Mouse (Mus musculus): ENCODE data around the gene Pabpn1.
A peak's percentile ranks its signal among the peaks of the same experiment; 100 is the strongest.

The Pabpn1 gene

DNA sequence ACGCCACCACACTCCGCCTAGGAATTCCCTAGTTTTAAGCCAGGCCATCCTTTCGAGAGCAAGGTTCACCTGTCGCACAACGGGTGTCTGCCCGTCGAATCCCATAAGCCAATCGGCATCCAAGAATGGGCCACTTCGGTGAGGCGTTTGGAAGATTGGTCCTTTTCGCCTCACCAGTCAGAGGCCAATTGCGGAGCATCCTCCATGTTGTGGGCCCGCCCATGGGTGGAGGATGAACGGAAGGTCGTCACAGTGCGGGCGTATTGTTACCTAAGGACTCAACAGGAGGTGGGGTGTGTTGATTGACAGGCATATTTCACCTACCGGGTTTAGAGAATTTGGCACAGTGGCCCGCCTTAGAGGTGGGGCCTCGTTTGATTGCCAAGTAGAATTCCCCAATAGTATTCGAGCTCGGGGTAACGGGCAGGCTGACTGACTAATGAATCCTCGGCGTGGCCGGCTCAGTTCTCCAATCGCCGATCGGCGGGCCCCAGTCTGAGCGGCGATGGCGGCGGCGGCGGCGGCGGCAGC is 1.4 kb downstream of the Pabpn1 start:
- DNase-seq (ENCODE audit: low read depth, low spot score): peak; percentile 98

DNA sequence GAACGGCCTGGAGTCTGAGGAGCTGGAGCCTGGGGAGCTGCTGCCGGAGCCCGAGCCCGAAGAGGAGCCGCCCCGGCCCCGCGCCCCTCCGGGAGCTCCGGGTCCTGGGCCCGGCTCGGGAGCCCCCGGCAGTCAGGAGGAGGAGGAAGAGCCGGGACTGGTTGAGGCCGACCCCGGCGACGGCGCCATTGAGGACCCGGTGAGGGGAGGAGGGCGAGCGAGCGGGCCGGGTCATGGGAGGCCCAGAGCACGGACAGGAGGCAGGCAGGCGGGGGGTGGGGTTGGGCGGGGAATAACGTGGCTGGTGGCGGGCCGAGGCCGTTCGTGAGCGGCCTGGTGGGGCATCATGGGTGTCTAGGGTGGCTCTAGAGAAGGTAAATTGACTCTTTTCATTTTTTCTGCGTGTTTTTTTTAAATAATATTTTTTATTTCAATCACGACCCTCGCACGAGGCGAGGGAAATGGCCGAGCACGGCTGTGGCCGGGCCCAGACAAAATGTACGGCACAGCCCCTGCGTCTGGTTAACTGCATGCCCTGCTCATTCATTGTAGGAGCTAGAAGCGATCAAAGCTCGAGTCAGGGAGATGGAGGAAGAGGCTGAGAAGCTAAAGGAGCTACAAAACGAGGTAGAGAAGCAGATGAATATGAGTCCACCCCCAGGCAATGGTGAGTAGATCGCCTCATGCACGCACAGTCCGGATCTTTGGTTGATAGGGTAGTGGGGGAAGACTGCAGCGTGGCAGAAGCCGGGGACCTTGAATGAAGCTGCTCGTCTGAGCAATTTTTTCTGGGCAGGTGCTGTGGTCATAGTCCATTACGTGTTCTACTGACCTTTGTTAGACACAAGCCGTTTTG is 2.2 kb downstream of the Pabpn1 start:
- peak; percentile 41 for DNase-seq (ENCODE audit: low read depth, low spot score)

DNA sequence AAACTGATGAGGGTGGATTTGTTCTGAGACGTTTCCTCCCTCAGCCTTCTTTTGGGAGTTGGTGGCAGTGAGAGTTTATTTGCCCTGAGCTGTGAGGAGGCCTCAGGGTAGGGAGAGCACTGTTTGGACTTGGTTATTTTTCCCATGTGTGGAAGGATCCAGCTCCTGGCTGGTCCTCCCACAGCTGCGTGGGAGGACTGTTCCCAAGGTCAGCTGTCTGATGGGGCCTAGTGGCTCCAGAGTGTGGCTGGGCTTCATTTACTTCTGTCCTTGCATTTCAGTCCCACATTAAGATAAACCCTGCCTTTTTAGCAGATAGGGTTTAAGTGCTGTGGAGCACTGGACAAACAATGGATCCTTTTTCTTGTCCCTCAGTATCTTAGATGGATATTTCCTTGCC is 5.1 kb downstream of the Pabpn1 start:
- no peak for DNase-seq (ENCODE audit: low read depth, low spot score)

- peak; percentile 79 for DNase-seq (ENCODE audit: low read depth, low spot score)
These were observed 8.1 kb downstream of the Pabpn1 start for GRCm38 (mm10) chr14:54900383-54900782.

GRCm38 (mm10) chr14:54903641-54904040 is 11.3 kb downstream of the Pabpn1 start:
- DNase-seq (ENCODE audit: low read depth, low spot score): peak; percentile 72

- no peak for DNase-seq (ENCODE audit: low read depth, low spot score)
These were observed 16.4 kb downstream of the Pabpn1 start for GRCm38 (mm10) chr14:54908682-54909081.

DNA sequence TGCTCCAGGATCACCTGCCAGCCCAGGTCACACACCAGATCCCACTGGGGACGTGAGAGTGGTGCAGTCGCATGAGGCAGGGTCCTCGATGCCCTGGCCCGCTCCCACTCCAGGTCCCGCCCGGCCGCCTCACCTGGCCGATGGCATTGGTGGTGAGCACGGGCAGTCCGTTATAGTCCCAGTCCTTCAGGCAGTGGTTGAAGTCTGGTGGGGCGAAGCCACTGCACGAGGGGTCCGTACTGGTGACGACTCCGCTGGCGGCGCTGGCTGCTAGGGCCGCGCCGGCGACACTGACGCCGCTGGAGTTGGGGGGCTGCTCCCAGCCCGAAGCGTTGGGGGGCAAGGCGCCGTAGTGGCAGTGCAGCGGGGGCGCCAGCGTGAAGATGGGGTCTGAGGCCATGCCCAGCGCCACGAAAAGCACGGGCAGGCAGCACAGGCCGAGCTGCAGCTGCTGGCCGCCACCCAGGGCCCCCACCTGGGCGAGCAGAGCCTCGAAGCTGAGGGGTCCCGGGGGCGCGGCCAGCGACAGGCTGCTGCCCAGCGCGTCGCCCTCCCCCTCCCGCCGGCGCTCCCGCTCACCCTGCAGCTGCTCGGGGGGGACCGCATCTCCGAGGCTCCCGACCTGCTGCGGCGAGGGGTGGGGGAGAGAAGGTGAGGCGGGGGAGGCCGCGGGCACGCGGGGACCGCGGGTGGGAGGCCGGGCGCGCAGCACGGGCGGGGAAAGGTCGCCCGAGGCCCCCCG is 20.0 kb downstream of the Pabpn1 start:
- no peak for DNase-seq (ENCODE audit: low read depth, low spot score)

DNA sequence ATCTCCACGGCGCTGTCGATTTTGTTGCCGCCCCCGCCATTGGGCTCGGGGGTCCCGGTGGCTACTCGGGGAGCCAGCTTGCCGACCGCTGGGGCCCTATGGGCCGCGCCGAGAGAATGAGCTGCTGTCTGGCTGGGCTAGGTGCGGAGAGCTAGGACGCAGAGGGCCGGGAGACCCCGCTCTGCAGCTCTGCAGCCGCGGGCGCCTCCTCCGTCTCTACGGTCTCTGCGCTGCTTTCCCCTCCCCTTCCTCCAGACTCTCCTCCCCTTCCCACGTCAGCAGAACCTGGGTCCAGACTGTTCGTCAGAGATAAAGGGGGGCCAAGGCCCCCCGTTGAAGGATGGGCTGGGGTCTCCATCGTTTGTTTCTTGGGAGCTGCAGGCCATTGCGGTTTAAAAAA is 20.6 kb downstream of the Pabpn1 start, which contains the start of gene Slc22a17:
TSS of gene Slc22a17 (minus strand) at position 247 of the 400 bp plus-strand sequence.
- no peak for DNase-seq (ENCODE audit: low read depth, low spot score)

GRCm38 (mm10) chr14:54913343-54913742 is 21.0 kb downstream of the Pabpn1 start:
- DNase-seq (ENCODE audit: low read depth, low spot score): no peak

DNA sequence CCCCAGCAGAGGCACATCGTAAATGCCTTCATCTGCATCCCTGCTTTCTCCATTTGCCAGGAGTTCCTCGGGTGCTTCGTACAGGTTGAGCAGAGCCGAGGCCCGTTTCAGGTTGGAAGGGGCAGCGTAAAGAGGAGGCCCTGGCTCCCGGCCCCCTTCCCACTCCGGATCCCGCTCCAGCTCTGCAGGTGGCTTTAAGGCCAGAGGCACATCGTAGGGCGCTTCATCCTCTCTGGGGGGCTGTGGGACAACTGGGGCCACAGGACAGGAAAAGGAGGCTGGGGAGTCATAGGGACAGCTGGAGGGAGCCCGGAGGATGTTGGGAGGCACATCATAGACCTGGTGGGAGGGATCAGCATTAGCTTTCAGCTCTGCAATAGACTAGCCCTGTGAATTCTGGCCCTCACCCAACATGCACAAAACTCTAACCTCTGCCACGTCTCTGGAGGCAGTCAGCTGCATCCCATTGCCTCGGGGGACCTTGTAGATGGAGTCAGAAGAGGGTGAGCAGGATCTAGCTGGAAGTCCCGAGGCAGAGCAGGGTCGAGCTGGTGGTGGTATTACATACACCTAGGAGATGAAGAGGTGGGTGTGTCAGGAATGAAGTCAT is 27.9 kb downstream of the Pabpn1 start:
- DNase-seq (ENCODE audit: low read depth, low spot score): no peak

DNA sequence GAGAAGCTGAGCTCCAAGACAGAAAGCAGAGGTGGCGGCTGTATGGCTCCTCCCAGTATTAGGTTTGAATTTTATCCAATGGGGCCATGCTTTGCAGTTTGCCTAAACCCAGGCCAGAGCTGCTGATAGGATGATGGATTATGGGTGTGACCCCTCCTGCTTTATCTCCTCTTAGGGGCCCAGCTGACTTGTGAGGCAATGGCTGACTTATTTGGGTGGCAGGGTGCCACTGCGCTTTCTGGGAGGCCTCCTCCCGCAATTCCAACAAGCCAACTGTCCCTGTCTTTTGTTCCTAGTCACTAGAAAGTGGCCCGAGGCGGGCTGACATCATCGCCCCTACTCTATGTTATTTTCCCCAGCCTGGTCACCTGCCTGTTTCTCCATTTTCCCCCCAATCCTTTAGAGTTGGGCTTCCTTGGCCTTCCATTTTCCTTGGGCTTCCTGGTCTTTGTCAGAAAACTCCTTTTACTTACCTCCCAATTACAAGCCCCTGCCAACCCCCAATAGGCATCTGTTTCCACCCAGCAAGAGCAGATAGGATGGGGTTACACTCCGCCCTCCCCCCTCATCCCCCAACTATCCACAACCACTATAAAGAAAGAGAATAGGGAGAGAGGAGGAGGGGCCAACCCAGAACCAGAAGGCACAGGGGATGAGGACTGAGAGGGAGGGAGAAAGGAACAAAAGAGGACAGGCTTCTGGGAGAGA is 32.5 kb downstream of the Pabpn1 start:
- DNase-seq (ENCODE audit: low read depth, low spot score): no peak

GRCm38 (mm10) chr14:54925349-54926342 is 33.3 kb downstream of the Pabpn1 start, which contains the start of gene Efs:
Efs (minus strand) TSS chr14:54926126.
- DNase-seq (ENCODE audit: low read depth, low spot score): no peak

- DNase-seq (ENCODE audit: low read depth, low spot score): no peak
These were observed 34.3 kb downstream of the Pabpn1 start for GRCm38 (mm10) chr14:54926401-54927158.

DNA sequence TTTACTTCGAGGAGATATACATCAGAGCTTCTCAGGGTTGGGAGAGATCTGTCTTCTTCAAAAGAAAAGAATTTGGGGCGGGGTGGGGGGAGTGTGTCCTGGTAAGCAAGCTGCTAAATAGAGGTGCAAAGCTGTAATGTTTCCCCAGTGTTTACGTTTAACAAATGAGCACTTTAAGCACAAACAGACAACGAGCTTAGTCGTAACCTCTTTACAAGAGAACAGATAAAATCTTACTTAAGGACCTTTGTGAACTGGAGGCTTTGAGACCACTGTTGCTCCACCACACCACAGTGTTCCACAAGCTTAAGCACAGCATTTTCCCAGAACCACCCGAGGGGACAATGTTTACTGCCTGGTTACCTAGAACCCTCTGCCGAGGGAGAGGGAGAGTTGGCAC is 35.0 kb downstream of the Pabpn1 start:
- DNase-seq (ENCODE audit: low read depth, low spot score): no peak

DNA sequence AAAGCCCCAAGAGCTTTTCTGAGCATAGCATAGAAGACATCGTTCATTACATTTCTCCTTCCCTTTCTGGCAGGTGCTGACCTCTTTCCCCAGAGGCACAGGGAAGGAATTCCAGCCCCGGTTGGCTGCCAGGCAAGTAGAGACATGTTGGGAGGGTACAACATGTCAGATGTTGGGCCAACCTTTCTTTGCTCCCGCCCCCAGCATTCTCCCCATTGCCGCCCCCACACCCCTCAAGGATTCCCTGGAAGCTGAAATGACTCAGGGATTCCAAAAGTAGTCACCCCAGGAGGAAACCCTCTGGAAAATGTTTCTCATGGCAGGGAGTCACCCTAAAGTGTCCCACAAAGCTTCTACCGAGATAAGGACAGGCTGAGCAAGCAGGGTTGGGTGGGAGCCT is 37.5 kb downstream of the Pabpn1 start:
- DNase-seq (ENCODE audit: low read depth, low spot score): peak; percentile 47

- DNase-seq (ENCODE audit: low read depth, low spot score): no peak
These were observed 38.1 kb downstream of the Pabpn1 start for GRCm38 (mm10) chr14:54930431-54930830.

DNA sequence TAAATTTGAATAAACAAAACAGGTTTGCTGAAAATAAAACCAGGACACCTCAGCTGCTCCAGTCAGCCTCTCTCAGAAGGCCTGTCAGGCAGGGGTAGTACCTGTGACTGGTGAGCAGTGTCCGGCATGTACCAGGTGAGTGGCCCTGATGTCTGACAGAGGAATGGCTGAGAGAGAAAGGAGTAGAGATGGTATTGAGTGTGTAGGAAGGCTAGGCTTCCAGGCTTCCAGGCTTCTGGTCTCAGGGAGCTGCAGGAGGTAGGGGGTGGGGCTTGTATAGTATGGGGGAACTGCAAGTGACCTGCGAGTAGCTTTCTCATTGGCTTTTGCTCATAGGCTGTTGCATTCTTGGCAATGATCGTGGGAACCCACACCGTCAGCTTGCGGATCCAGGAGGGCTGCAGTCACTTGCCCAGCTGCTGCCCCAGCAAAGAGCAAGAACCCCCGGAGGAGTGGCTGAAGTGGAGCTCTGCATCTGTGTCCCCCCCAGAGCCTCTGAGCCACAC is 40.4 kb downstream of the Pabpn1 start, which contains the start of gene Il25:
TSS of gene Il25 (plus strand) at position 51 of the 506 bp plus-strand sequence.
- no peak for DNase-seq (ENCODE audit: low read depth, low spot score)

DNA sequence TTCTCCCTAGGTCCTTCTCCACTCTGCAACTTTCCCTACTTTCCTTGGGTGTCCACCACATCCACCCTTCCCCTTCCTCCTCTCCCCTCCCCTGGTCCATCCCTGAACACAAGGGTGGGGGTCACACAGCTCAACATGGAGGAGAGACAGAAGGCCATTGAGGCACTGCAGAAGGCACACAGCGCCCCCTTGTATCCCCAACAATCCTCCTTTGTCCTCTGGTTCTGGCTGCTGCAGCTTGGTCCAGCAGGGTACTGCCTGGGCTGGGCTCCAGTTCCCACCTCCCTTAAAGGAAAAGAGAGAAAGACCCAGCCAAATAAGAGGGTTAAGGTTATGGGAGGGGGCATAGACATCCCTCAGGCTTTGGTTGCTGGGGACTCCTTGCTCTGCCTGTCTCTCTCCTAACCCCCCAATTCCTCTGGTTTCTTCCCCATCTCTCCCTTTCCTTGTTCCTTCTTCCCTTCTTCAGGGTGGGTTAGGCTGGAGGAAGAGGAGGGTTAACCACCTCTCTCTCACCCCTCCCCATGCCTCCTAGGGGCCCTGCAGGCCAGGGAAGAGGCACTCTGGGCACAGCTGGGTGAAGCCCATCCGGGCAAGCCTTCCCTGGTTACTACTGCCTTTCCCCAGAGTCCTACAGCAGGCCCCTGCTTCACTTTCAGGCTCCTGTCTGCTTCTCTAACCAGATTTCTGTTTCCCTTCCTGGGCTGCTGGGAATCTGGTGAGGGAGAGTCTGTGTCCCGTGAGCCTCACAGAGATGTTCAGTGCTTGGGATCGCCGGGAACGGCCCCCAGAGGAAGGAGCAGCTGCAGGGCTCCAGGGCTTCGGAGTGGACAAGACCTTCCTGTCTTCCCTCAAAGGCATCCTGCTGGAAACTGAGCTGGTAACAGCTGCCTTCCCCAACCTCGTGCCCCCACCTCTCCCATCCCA is 43.9 kb downstream of the Pabpn1 start, which contains the start of gene Cmtm5:
TSS of gene Cmtm5 (plus strand) at position 358 of the 927 bp plus-strand sequence.
- no peak for DNase-seq (ENCODE audit: low read depth, low spot score)

Data from 3T3-L1 (cell line).